Mouse (Mus musculus) cerebellum, adult (tissue): ENCODE results near the gene Eif5.
"Not testable (repeated sequence)": the region's sequence is repeated elsewhere in the genome, so short reads cannot be mapped to it uniquely, and the experiment has no call there.

Experiments
- ATAC-seq: cut with Nextera tagmentation; 2 replicates; pipeline ENCODE4 v1.9.2; 2017; ENCODE audit warnings: mild to moderate bottlenecking, moderate library complexity, mixed read lengths; ENCODE audit not compliant: insufficient number of reproducible peaks, low FRiP score, low TSS enrichment

Eif5 gene

DNA sequence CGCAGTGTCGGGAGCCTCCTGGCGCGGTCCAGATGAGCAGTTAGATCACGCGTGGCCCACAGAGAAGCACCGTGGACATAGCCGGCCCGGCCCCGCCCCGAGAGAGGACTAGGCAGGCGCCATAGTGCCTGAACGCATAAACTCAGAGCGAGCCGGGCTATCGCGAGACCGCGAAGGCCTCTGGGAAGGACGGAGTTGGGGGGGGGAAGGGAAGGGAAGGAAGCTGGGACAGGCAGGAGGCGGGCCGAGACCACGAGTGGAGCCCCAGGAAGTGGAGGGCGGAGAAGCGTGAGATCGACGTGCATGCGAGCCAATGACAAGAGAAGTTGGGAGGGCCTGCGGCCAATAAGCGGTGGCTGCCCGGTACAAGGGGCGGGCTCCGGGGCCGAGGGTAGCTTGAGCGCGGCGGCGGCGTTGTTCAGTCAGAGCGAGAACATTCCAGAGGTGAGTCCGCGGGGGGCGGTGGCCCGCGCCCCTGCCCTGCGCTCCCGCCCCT lies at the start of gene Eif5:
Gene Eif5 (plus strand): TSS at position 221 of the 496 bp plus-strand sequence.
- ATAC-seq = peak; percentile 98

DNA sequence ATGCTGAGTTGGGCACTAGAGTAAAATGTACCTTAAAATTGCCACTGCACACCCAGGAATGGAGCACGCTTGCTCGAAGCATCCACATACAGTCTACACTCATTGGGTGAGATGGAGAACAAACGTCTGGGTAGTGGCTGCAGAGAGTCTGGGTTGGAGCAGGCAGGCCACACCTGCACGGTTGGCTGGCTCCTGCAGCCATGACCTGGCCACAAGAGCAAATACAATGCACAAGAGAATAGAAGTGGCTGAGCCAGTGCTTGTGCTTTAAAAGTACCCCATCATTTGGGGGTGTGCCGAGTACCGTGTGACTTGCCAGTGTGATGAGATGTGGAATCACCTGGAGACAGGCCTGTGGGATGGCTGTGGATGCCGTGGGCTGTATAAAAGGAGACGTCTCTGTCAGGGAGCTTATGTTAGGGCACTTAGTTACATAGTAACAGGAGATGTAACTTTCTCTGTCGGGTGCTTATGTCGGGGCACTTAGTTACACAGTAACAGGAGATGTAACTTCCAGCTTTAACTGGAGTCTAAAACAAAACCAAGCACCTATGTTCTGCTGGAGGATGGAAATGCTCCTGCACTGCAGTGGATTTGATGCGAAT lies 48.5 kb upstream of the Eif5 start:
- ATAC-seq = no peak

DNA sequence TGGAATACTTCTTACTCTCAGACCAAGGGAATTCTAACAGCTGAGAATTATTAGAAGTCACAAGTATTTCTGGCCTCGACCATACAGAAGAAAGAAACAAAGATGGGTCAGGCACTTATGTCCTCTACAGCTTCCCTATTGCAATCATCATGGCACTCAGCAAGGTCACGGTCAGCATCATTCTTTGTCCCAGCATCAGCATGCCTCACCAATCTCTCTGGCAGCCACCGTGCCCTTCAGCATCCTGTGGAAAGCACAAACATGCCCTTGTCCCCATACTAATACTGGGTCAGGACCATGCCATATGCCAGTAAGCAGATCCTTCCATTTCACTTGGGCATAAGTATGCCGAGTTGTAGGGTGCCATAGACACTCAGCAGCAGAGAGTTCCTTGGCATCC lies 42.9 kb upstream of the Eif5 start:
- ATAC-seq = no peak

DNA sequence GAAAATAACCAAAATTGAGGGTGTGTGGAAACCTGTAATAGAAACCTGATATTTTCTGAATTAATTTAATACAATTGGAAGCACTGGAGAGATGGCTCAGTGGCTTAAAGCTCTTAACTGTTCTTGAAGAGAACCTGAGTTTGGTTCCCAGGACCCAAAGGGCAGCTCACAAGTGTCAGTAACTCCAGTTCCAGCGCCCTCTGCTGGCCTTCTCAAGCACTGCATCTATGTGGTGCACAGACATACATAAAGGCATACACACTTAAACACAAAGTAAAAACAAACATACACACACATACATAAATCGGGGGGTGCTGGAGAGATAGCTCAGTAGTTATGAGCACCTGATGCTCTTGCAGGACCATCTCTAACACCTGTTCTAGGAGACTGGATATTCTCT lies 40.7 kb upstream of the Eif5 start:
- ATAC-seq = no peak

DNA sequence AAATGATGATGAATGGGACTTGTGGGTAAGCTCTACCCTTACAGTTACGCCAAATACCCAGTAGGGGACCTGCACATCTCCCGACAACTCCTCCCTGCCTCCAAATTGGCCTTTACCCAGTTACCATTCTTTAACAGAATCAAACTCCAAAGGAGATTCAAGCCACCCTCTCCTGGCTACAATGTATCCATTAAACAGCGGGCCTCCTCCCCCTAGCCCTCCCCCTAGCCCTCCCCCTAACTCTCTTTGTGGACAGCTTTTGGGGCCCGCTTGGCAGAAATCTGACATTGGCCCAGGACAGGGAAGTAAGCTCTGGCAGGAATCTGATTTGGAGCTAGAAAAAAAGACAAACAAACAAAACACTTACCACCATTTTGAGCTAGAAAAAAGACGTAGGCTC lies 38.2 kb upstream of the Eif5 start:
- ATAC-seq = no peak

DNA sequence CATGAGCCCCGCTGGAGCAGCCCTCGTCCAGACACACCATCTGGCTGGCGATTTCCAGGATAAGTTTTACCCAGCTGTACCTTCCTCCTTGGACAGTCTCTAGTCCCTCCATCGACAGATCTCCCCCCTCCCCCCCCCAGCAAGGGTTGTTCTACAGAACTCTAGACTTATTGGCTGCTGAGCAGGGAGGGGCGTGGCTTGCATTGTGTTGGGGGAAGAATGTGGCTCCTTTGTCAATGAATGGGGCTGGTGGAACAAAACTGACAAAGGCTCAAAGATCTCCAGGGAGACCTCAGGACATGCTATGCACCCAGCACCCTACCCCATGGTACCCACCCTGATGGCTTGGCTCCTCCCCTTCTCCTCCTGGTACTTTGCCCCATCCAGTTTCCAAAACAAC lies 37.1 kb upstream of the Eif5 start:
- no peak for ATAC-seq

DNA sequence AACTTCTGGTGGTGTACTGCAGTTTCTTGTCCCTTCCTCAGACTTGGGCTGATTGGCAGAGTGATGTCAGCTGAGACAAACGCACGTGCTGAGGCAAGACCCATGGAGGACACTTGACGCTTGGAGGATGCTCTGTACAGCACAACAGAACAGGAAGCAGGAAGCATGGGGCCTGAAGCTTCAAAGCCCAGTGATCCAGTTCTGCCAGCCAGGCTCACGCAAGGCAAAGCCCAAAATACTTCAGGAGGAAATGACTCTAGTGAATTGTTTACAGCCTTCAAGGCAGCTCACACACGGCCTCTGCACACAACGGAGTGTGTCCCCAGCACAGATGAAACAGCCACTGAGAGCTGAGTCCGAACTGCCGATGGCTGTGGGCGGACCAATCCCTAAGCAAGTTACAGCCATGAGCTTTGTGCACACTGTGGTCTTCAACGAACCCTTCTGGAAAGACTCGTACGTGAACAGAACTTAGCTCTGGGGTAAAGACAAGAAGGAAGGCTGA lies 34.7 kb upstream of the Eif5 start:
- ATAC-seq = no peak

DNA sequence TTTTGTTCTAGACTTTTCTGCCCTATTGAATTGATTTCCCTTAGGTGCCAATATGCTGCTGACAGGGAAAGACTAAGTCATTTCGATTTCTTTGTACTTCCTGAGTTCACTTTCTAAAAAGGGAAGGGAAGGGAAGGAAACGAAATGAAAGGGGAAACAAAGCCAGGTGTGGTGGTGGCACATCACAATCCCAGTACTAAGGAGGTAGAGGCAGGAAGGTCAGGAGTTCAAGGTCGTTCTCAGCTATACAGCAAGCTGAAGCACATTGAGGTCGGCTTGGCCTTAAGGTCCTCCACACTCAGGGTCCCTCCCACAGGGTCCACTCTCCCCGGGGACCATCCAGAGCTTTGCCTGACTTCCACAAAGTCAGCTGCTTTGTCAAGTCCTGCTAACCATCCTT lies 34.2 kb upstream of the Eif5 start:
- ATAC-seq = no peak

DNA sequence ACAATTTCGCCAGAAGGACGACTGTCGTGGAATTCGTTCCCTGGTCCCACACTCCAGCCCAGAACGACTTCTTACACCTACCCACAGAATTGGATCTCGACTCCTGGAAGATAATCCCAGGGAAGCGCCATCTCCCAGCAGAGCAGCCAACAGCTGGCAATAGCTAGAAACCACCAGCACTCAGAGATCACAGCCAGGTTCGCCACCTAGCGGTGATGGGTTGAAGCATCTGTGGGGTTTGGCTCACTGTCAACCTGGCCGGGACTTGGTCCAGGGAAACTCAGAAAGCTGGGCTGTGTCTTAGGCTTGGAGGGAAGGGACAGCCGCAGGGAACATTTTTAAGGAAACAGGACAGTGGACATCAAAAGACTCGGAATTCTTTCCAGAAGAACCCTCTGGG lies 32.9 kb upstream of the Eif5 start:
- ATAC-seq = peak; percentile 78

DNA sequence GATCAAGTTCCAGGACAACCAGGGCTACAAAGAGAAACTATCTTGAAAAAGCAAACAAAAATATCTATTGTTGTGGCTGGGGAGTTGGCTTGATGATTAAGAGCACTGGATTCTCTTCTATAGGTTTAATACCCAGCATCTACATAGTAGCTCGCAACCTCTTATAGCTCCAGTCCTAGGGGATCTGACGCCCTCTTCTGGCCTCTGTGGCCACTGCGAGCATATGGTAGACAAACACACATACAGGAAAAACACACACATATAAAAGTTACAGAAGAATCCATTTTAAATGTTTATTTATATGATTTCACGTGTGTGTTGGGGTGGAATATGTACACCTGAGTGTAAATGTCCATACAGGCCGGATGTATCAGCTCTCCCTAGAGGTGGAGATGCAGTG lies 30.8 kb upstream of the Eif5 start:
- ATAC-seq = no peak

DNA sequence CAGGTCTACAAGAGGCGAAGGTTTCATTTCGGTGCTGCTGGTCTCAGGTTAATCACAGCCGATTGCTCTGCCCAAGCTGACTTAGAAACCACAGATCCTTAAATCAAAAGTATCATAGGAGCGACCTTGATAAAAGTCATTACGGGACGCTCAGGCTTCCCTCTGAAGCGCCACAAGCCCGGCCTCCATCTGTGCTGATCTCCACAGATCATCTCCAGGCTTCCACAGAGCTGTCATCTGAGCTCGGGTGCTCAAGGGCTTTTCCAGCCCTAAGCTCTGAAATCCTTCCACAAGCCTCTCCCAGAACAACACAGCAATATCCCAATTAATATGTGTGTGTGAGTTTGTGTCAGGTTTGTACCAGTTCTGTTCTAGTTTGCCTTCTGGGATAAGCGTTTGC lies 29.9 kb upstream of the Eif5 start:
- no peak for ATAC-seq

DNA sequence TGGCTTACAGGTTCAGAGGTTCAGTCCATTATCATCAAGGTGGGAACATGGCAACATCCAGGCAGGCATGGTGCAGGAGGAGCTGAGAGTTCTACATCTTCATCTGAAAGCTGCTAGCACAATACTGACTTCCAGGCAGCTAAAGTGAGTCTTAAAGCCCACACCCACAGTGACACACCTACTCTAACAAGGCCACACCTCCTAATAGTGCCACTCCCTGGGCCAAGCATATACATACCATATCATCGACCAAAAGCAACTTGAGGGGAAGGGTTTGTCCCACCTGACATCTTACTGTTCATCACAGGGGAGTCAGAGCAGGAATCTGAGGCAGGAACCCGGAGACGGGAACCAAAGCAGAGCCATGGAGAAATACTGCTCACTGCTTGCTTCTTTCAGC lies 29.4 kb upstream of the Eif5 start:
- ATAC-seq = not testable (repeated sequence)

DNA sequence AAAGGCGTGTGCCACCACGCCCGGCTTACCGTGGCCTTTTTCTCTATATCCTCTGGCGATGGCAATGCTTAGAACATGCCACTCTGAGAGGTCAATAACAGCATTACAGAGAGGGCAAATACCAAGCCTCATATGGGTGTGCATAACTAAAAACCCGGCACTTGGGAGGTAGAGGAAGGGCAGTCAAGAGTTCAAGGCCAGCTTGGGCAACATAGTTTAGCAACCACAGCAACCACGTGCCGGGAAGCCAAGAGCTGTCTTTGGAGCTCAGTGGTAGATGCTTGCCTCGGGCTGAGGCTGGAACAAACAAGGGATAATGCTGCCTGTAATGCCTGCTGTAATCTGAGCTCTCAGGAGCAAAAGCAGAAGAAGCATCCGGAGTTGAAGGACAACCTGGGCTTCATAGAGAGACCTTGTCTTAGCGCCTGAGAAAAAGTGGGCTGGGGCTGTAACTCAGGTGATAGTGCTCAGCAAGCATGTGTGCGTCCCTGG lies 25.2 kb upstream of the Eif5 start:
- ATAC-seq = no peak

DNA sequence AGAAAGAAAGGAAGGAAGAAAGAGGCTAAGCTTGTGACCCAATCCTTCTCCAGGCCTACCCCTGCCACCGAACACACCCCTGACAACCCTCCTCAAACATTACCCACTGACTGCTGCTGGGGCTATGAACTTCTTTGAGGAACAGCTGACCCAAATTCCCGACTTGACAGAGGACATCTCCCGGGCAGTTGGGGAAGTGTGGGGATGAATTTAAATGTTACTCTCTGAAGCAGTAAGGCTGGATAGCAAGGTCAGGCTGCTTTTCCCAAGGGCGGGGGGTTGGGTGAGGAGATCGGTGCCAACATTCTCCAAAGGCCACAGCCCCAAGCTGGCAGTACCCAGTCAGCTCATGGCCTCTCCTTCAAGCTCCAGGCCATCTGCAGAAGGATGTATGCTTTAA lies 24.1 kb upstream of the Eif5 start:
- ATAC-seq = peak; percentile 20; the same call in 1 of the 2 replicates

DNA sequence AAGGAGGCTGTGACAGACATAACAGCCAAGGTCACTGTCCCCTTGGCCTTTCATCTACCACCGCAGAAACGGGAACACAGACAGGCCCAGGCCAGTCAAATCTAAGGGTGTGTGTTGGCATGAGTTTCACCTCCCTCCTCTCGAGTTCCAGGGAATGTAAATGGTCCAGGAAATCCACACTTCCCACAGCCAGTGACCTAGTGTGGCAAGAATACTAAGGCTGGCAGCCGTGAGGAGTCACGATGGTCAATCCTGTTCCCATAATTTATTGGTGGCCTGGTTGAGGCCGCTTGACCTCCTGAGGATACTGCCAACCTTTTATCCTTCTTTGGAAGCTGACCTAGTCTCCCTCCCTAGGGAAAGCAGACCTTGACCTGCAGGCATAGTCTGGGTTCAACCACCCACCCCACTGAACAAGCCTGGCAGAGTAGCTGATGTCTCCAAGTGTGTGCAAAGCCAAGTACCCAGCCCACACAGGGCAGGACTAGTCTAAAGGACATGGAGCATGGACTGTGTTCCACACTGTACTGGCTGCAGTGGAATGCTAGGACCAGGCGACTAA lies 23.5 kb upstream of the Eif5 start:
- ATAC-seq = no peak; the same call in 1 of the 2 replicates

DNA sequence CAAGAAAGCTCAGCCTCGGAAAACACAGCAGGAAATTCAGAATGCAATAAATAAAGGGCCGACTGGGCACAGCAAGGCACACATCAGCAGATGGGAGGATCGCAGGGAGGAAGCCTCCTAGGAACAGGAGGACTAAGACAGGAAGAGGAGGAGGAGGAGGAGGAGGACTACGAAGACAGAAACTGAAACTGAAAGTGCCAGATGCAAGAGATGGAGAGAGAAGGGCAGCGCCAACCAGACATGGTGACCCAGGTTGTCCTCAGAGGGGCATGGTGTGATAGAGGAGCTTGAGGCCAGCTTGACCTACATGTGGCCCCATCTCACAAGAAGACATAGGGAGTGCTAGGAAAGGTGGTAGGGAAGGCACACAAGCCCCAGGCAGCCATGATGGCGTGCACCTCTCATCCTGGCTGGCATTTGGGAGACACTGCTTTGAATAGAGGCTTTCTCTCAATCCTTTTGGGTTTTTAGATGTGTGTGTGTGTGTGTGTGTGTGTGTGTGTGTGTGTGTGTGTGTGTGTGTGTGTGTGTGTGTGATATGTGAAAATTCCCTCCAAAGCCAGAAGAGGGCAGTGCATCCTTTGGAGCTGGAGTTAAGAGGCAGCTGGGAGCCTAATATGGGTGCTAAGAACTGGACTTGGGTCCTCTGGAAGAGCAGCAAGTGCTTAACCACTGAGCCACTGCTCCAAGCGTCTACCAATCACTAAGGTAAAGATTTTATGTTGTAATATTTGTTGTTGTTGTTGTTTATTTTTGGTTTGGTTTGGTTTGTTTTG lies 22.8 kb upstream of the Eif5 start:
- no peak for ATAC-seq

DNA sequence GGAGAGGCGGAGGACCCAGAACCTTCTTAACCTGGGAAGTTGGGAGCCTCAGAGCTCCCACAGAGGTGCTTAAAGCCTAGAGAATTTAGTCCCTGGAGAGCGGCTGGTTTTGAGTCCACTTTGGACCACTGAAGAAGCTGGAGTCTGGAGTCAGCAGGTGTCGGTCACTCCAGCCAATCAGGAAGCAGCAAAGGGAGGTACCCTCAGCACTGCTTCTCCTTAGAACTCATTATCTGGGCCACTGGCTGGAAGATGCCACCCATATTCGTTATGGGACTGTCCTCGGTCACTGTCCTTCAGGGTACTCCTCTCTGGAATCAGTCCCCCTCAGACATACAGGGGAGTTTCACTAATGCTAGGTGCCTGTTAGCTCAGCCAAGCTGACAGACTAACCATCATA lies 21.9 kb upstream of the Eif5 start:
- ATAC-seq = no peak

DNA sequence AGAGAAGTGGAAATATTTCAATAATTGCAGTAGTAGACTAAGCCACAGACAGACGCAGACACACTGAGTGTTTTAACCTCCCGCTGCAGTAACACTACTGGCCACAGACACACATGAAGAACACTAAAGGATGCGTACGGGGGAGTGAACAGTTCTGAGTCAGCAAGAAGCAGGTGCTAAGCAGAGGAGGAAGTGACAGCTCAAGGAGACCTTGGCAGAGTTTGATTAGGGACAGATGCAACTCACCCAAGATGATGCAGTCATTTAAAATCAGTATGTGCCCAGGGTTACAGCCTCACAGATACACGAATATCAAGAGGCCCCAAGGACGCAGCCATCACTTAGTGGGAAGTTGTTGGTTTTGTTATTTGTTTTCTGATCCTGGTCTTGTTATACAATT lies 21.0 kb upstream of the Eif5 start:
- no peak for ATAC-seq

DNA sequence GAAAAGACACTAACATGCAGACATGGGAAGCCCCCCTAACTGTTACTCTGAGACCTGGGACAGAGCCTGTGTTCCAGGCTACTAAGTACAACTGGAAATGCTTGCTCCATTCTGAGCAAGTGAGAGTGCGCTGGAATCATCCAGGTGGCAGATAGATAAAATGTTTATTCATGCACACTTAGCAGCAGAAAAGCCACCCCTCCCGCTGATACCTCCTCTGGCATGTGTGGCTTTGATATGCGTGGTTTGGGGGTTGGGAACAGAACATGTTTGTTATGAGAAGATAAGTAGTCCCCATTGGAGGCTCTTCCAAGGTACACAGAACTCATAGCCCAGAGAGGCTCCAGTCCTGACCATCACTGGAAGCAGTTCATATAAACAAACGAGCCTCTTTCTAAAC lies 19.9 kb upstream of the Eif5 start:
- ATAC-seq = no peak

DNA sequence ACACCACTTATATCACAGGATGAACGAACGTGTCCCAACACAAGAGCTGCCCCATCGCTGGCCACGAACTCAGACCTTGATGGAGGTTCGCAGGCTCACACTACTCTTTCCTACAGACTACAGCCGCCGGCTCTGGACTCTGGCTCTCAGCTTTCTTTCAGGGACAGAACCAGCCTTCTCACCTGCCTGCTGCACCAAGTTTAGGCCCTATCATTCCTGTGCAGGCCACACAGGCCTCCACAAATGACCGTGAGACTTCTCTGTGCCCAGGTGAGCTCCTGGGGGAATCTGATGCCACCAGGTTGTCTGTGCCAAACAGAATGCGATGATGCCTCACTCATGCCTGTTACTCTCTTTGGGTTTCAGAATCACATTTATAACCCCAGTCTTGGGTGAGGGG lies 19.4 kb upstream of the Eif5 start:
- ATAC-seq = no peak

DNA sequence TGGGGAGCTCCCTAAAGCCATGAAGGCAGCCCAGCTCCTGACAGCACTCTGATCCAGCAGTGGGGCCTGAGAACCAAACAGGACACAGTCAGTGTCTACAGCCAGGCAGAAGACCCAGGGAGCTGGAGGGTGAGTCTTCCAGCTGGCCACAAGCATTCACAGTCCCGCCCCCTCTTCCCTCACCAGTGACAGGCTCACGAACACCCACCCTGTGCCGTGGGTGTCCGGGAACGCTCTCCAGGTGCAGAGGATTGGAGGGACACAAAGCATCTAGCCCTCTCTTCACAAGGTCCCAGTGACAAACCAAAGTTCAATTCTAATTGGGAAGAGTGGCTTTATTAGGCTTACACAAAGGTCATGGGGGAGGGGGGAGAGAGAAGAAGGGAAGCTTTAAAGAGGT lies 18.0 kb upstream of the Eif5 start:
- ATAC-seq = no peak
